Mouse (Mus musculus) heart, adult 2 months (tissue): Measurements from ENCODE around the gene Cox11. TPM values are rescaled to one million over a fixed set of nuclear protein-coding genes. Genes with fewer than 3 reads are reported as not detected.

Source experiments
- DNase-seq, 2 experiments: peaks; one replicate each; pipeline ENCODE4 v3.0.0; 2021
- H3K27ac ChIP-seq: fragments of 200-600 bp; 2 replicates; pipeline ENCODE4 v1.8.1; 2022
- H3K27me3 ChIP-seq: fragments of 200-500 bp; 2 replicates; pipeline ENCODE4 v1.6.1; 2012; ENCODE audit warnings: mild to moderate bottlenecking, low read length, inconsistent platforms, mixed read lengths; ENCODE audit not compliant: control insufficient read depth, insufficient read depth
- H3K36me3 ChIP-seq: fragments of 200-500 bp; 2 replicates; pipeline ENCODE4 v1.6.1; 2012; ENCODE audit warnings: low read length, inconsistent platforms; ENCODE audit not compliant: control insufficient read depth, insufficient read depth
- H3K4me1 ChIP-seq: fragments of 200-500 bp; 2 replicates; pipeline ENCODE4 v1.6.1; 2011; ENCODE audit warnings: low read length; ENCODE audit not compliant: control insufficient read depth, insufficient read depth
- H3K4me3 ChIP-seq: fragments of 200-600 bp; 2 replicates; pipeline ENCODE4 v1.8.1; 2022
- H3K79me2 ChIP-seq: fragments of 200-500 bp; replicated peaks from 2 replicates; pipeline ENCODE4 v1.6.1; 2012; ENCODE audit warnings: mild to moderate bottlenecking, inconsistent platforms, low read length, moderate library complexity, mixed read lengths; ENCODE audit not compliant: control insufficient read depth, insufficient read depth
- H3K9ac ChIP-seq: fragments of 200-500 bp; 2 replicates; pipeline ENCODE4 v1.6.1; 2012; ENCODE audit warnings: low read depth, mild to moderate bottlenecking, control low read depth, inconsistent platforms, low read length, mixed read lengths
- CTCF ChIP-seq: fragments of 200-600 bp; IDR thresholded peaks from 2 replicates; pipeline ENCODE4 v1.8.1; 2022; ENCODE audit warnings: antibody characterized with exemption, mild to moderate bottlenecking, moderate library complexity
- EP300 ChIP-seq: fragments of 200-500 bp; IDR thresholded peaks from 2 replicates; pipeline ENCODE4 v1.6.1; 2011; ENCODE audit warnings: low read depth, low read length, control low read depth; ENCODE audit not compliant: insufficient read depth
- POLR2A ChIP-seq: fragments of 200-500 bp; IDR thresholded peaks from 2 replicates; pipeline ENCODE4 v1.6.1; 2011; ENCODE audit warnings: mild to moderate bottlenecking, low read depth, low read length, control low read depth; ENCODE audit not compliant: insufficient read depth
- WGBS: fragments of 180-500 bp; shearing (Covaris S2); methylation state at CpG from one replicate; pipeline ENCODE4 v1.1.7; 2018; 5-methylcytosine and 5-hydroxymethylcytosine counted together
- intact Hi-C: fragments of 180-260 bp; cut with DNase I; formaldehyde crosslinking; loops from one replicate; pipeline ENCODE4 v1.15.1; 2025
- polyA plus RNA-seq: library from polyadenylated mRNA; depleted of rRNA; stranded (reverse); fragments of >200 nt; gene quantifications from 2 replicates; pipeline ENCODE4 v1.2.3, GENCODE M21; 2012; rRNA removed
- total RNA-seq, 2 experiments: library from RNA; stranded (reverse); gene quantifications; 2 replicates each; pipeline ENCODE4 v1.2.3; 2021

The Cox11 gene
- total and polyA plus RNA-seq, 3 experiments, result 15.4 to 26.0 (median 19.8) TPM

GRCm38 (mm10) chr11:90687040-90687439, 49.1 kb downstream of the Cox11 start:
- intact Hi-C loops, result no loop called here
- TF ChIP-seq POLR2A (no peak), EP300 (no peak), CTCF (no peak)
- WGBS, result 4% methylated on average over 17 of the region's 17 CpGs
- no peaks in the 10 kb centered on the region; the same call in 1 of the 2 replicates for H3K27me3 ChIP-seq
- H3K27ac ChIP-seq, result peak overlapping the region; percentile 23
- no peak for DNase-seq
- H3K9ac ChIP-seq, result peak overlapping the region; percentile 47
- peaks cover 3% of the 10 kb centered on the region; the same call in 1 of the 2 replicates for H3K4me1 ChIP-seq
- no peaks in the 10 kb centered on the region for H3K36me3 ChIP-seq
- H3K79me2 ChIP-seq, result no peaks in the 10 kb centered on the region
- peak overlapping the region; percentile 60 for H3K4me3 ChIP-seq

- peak; percentile 40; the same call in 1 of the 2 replicates for TF ChIP-seq POLR2A
- no peak for TF ChIP-seq EP300
- peaks cover 3% of the 10 kb centered on the region; the same call in 1 of the 2 replicates for H3K4me1 ChIP-seq
- 7% methylated on average over 46 of the region's 47 CpGs for WGBS
- H3K36me3 ChIP-seq, result no peaks in the 10 kb centered on the region
- H3K27ac ChIP-seq, result peak within 1 kb of the TSS; percentile 23
- peak within 1 kb of the TSS; percentile 60 for H3K4me3 ChIP-seq
- H3K9ac ChIP-seq, result peak within 1 kb of the TSS; percentile 47
- intact Hi-C loops, result no loop called here
- no peaks in the 10 kb centered on the region for H3K79me2 ChIP-seq
- H3K27me3 ChIP-seq, result no peaks in the 10 kb centered on the region; the same call in 1 of the 2 replicates
- DNase-seq, result peak; percentile 80 to 85
Measured at GRCm38 (mm10) chr11:90687460-90688416, 49.8 kb downstream of the Cox11 start, which contains the start of gene Tom1l1. TSS of gene Tom1l1 (minus strand) at chr11:90688366.

DNA sequence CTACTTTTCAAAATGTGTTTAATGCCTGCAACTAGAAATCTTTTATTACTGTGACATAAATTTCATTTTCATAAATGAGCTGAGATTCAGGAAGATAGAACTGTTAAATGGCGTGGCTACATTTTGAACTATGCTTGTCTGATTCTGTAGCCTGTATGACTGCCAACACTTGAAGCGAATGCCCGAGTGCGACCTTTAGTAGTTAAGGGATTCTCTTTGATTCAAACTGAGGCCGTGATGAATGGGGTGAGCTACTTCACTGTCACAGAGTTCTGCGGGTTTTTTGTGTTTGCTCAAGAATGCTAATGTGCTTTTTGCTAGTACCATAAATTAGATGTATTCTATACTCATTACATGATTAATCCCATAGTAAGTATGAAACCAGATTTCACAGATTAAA, 52.4 kb downstream of the Cox11 start:
- H3K27ac ChIP-seq, result no peak overlapping the region
- no peak for DNase-seq
- intact Hi-C loops, result no loop called here
- WGBS, result 71% methylated on average over 6 of the region's 6 CpGs
- H3K79me2 ChIP-seq, result no peaks in the 10 kb centered on the region
- H3K4me1 ChIP-seq, result peaks cover 3% of the 10 kb centered on the region; the same call in 1 of the 2 replicates
- no peaks in the 10 kb centered on the region for H3K36me3 ChIP-seq
- TF ChIP-seq CTCF, result no peak
- TF ChIP-seq EP300, result no peak
- no peak for TF ChIP-seq POLR2A
- H3K4me3 ChIP-seq, result no peak overlapping the region
- H3K27me3 ChIP-seq, result no peaks in the 10 kb centered on the region; the same call in 1 of the 2 replicates
- no peak overlapping the region for H3K9ac ChIP-seq

DNA sequence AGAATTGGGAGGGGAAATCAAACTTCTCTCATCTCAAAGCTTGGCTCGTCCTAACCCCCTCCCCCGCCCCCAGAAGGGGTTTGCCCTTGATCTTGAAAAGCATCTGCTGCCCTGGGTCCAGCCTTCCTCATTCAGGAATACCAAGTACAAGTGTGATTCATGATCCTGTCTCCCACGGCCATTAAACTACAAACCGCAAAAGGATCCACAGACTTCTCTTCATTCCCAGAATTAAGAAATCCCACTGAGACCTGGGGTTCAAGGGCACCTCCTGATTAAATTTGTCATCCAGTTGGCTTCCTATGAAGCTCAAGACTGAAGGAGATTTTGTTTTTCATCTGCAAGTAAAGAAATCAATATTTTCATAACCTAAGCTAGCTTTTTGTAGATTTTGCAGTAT, 56.2 kb downstream of the Cox11 start:
- no peak for DNase-seq
- TF ChIP-seq EP300 (no peak), CTCF (no peak), POLR2A (no peak)
- WGBS, result 60% methylated on average over 4 of the region's 4 CpGs
- Histone ChIP-seq H3K79me2 (no peaks in the 10 kb centered on the region), H3K27me3 (no peaks in the 10 kb centered on the region; the same call in 1 of the 2 replicates), H3K4me3 (no peak overlapping the region), H3K27ac (no peak overlapping the region), H3K9ac (no peak overlapping the region), H3K4me1 (no peaks in the 10 kb centered on the region), H3K36me3 (no peaks in the 10 kb centered on the region)
- intact Hi-C loops, result no loop called here

Other genes starting within 250 kb of the Cox11 start
- 10 to 100 TPM; 11.0 to 18.2 TPM for gene Hlf, start 247.3 kb upstream of the Cox11 start, total RNA-seq
- gene Hlf, start 247.3 kb upstream of the Cox11 start, polyA plus RNA-seq, result 14.0 and 17.3 TPM in 2 replicates
- gene Stxbp4, start 89 bp upstream of the Cox11 start, total RNA-seq, result 1 to 10 TPM; 5.0 to 5.2 TPM
- gene Stxbp4, start 89 bp upstream of the Cox11 start, polyA plus RNA-seq, result 1.8 and 3.9 TPM in 2 replicates
- 10 to 100 TPM; 15.4 to 16.5 TPM for gene Tom1l1, start 50.2 kb downstream of the Cox11 start, total RNA-seq
- gene Tom1l1, start 50.2 kb downstream of the Cox11 start, polyA plus RNA-seq, result 5.6 and 10.0 TPM in 2 replicates